Mouse (Mus musculus): ENCODE measurements around the gene Muc1.

- TF ChIP-seq CTCF (IDR thresholded peaks at IDR 0.05; ENCODE audit: low read depth) (no peak), EP300 (optimal IDR thresholded peaks at IDR 0.05) (no peak)
Measured at GRCm38 (mm10) chr3:89232614-89233013, 3.8 kb downstream of the Muc1 start.

Data from stomach, postnatal 0 days (tissue).